Mouse (Mus musculus) embryonic facial prominence, embryonic 13.5 days (tissue): ENCODE measurements around the gene Atg101. TPM values are rescaled to one million over a fixed set of nuclear protein-coding genes. Genes with fewer than 3 reads are reported as not detected.

Experiments used
- ATAC-seq: fragments of 200-750 bp; cut with Nextera tagmentation; 2 replicates; pipeline ENCODE4 v1.8.0; 2017; ENCODE audit warnings: low read depth; ENCODE audit not compliant: insufficient number of reproducible peaks, insufficient read depth, low FRiP score, low TSS enrichment
- H3K27ac ChIP-seq: fragments of 300-500 bp; sonication (generic); 2 replicates; pipeline ENCODE4 v1.5.1; 2015; ENCODE audit warnings: moderate library complexity, mild to moderate bottlenecking, inconsistent platforms
- H3K27me3 ChIP-seq: fragments of 300-500 bp; sonication (generic); 2 replicates; pipeline ENCODE4 v1.6.1; 2015; ENCODE audit warnings: mild to moderate bottlenecking, inconsistent platforms
- H3K36me3 ChIP-seq: fragments of 300-500 bp; sonication (generic); 2 replicates; pipeline ENCODE4 v1.6.1; 2015; ENCODE audit warnings: mild to moderate bottlenecking, inconsistent platforms
- H3K4me1 ChIP-seq: fragments of 300-500 bp; sonication (generic); 2 replicates; pipeline ENCODE4 v1.6.1; 2015; ENCODE audit warnings: inconsistent platforms
- H3K4me2 ChIP-seq: fragments of 300-500 bp; sonication (generic); 2 replicates; pipeline ENCODE4 v1.6.1; 2015; ENCODE audit warnings: moderate library complexity, mild to moderate bottlenecking, inconsistent platforms
- H3K4me3 ChIP-seq: fragments of 300-500 bp; sonication (generic); 2 replicates; pipeline ENCODE4 v1.5.1; 2015; ENCODE audit warnings: mild to moderate bottlenecking, inconsistent platforms
- H3K9ac ChIP-seq: fragments of 300-500 bp; sonication (generic); 2 replicates; pipeline ENCODE4 v1.6.1; 2015; ENCODE audit warnings: mild to moderate bottlenecking, inconsistent platforms
- H3K9me3 ChIP-seq: fragments of 300-500 bp; sonication (generic); 2 replicates; pipeline ENCODE4 v1.6.1; 2016; ENCODE audit warnings: inconsistent platforms
- WGBS: fragments of 180-500 bp; shearing (Covaris S2); methylation state at CpG from one replicate; pipeline ENCODE4 v1.1.7; 2015; ENCODE audit warnings: mixed read lengths; 5-methylcytosine and 5-hydroxymethylcytosine counted together
- polyA plus RNA-seq: library from polyadenylated mRNA; unstranded; fragments of >200 nt; fragmentation: Nextera tagmentation; extraction: Ambion mirVana; gene quantifications from 2 replicates; pipeline ENCODE4 v1.2.1, GENCODE M21; 2015

Atg101 gene
- polyA plus RNA-seq, 1 experiment from 2014 or later = 65.9 TPM

DNA sequence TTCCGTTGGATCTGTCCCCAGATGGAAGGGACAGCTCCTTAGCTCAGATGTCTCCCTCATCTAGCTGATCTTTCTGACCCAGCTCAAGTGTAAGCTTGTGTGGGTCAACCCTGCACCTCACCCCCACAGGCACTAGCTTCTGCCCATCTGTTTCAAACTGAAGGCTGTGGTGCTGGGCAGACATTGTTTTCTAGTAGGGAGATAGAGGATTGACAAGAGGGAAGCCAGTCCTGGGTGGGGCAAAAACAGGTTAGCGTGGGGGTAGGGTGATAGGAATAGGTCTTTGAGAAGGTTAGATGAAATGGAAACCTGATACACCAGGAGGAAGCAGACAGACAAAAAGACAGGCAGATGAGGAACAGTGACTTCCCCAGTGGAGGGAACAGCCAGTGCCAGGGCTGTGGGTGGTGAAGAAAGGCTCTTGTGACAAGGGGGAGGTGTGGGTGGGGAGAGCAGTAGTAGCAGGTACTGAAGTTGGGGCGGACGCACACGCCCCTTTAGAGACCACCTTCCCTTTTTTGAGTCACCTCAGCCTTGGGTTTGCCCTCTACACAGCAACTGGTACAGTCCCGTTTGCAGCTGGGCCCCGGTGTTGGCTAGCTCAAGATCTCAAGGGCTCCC is 28.1 kb upstream of the Atg101 start:
- H3K27me3 ChIP-seq = no peaks in the 10 kb centered on the region
- H3K27ac ChIP-seq = no peak overlapping the region
- no peak overlapping the region for H3K4me3 ChIP-seq
- no peaks in the 10 kb centered on the region for H3K9me3 ChIP-seq
- no peak for ATAC-seq
- no peak overlapping the region for H3K9ac ChIP-seq
- 83% methylated on average over 7 of the region's 7 CpGs for WGBS
- H3K4me1 ChIP-seq = peaks cover 29% of the 10 kb centered on the region
- H3K36me3 ChIP-seq = no peaks in the 10 kb centered on the region
- H3K4me2 ChIP-seq = no peak overlapping the region

DNA sequence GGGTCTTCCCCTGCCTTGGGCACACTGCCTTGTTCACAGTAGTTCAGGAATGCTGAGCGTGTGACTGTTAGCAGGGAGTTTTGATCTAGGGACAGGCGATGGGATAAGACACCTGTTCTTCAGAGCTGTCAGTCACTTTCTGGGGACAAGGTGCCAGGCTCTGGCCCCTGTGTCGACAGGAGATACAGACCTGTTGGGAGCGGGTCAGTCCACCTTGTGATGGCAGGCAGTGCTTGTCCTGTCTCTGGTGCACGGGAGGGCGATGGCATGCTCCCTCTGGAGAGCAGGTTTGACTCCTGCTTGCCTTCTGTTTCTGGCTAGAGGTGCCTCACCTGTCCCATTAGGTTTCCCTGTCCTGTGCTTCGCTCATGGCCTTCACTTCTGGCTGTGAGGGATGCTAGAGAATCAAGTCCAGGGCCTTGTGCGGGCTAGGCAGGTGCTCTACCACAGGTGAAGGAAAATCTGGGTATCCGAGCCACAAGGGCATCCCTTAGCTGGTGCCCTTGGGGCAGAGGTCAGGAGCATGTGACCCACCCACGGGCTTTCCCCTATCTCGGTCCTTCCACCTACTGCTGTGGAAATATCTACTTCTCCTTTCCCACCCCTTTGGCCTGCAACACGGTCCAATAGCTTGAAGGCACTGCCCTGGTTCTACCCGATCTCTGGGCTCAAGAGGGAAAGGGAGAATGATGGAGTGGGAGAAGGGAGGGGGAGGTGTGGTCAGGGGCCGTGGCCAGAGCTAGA is 27.4 kb upstream of the Atg101 start:
- no peaks in the 10 kb centered on the region for H3K36me3 ChIP-seq
- WGBS = 73% methylated on average over 14 of the region's 14 CpGs
- H3K9ac ChIP-seq = no peak overlapping the region
- H3K4me1 ChIP-seq = peaks cover 35% of the 10 kb centered on the region
- no peak overlapping the region for H3K4me3 ChIP-seq
- H3K9me3 ChIP-seq = no peaks in the 10 kb centered on the region
- ATAC-seq = no peak
- no peaks in the 10 kb centered on the region for H3K27me3 ChIP-seq
- H3K4me2 ChIP-seq = no peak overlapping the region
- no peak overlapping the region for H3K27ac ChIP-seq

DNA sequence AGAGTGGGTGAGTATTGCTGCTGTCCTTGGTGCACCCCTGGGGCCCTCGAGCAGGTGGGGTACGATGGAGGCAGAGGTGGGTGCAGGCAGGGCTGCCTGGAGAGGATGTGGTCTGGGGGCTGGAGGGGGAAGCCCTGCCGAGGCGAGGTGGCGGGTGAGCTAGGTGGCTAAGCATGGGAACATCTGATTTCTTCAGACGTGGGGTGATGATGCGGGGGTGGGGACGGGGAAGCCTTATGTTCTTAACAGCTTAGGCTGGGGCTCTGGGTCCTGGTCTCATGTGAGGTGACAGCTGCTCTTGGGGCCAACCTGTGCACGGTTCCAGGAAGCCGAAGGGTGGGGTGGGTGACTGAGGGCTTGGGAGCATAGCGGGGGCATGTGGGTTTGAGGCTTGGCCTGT is 25.7 kb upstream of the Atg101 start:
- H3K4me3 ChIP-seq = no peak overlapping the region
- H3K27ac ChIP-seq = no peak overlapping the region
- H3K4me1 ChIP-seq = peaks cover 39% of the 10 kb centered on the region
- no peak overlapping the region for H3K4me2 ChIP-seq
- no peaks in the 10 kb centered on the region for H3K27me3 ChIP-seq
- no peak for ATAC-seq
- no peaks in the 10 kb centered on the region for H3K36me3 ChIP-seq
- WGBS = 82% methylated on average over 11 of the region's 11 CpGs
- no peak overlapping the region; the same call in 1 of the 2 replicates for H3K9ac ChIP-seq
- no peaks in the 10 kb centered on the region for H3K9me3 ChIP-seq

GRCm38 (mm10) chr15:101259922-101260321 is 24.1 kb upstream of the Atg101 start:
- peak overlapping the region; percentile 91 for H3K27ac ChIP-seq
- no peak overlapping the region for H3K4me2 ChIP-seq
- no peak for ATAC-seq
- H3K9me3 ChIP-seq = no peaks in the 10 kb centered on the region
- H3K9ac ChIP-seq = 0 out of 2 replicates have a peak overlapping the region, but pooled peaks have one; percentile 23
- peaks cover 31% of the 10 kb centered on the region for H3K4me1 ChIP-seq
- WGBS = 91% methylated on average over 3 of the region's 3 CpGs
- H3K4me3 ChIP-seq = no peak overlapping the region
- no peaks in the 10 kb centered on the region for H3K27me3 ChIP-seq
- no peaks in the 10 kb centered on the region for H3K36me3 ChIP-seq

DNA sequence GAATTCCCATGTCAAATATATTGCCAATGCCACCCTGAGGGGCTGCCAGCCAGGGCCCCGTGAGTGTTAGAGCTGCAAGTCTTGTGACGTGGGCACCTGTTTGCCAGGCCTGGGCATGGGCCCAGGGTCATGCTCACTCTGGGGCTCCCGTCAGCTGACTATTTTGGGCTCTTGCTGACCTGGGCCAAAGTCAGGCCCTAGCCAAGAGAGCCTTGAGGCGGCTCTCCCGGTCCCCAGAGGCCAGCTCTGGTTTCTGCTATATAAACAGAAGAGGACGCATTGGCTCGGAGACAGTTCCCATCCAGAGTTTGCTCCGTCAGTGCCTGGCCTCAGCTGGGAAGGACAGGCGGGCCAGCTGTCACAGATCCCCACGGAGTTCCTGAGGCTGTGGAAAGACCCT is 23.7 kb upstream of the Atg101 start:
- 44% methylated on average over 10 of the region's 10 CpGs for WGBS
- no peaks in the 10 kb centered on the region for H3K27me3 ChIP-seq
- H3K36me3 ChIP-seq = no peaks in the 10 kb centered on the region
- peaks cover 31% of the 10 kb centered on the region for H3K4me1 ChIP-seq
- ATAC-seq = no peak
- 0 out of 2 replicates have a peak overlapping the region, but pooled peaks have one; percentile 23 for H3K9ac ChIP-seq
- peak overlapping the region; percentile 91 for H3K27ac ChIP-seq
- 0 out of 2 replicates have a peak overlapping the region, but pooled peaks have one; percentile 31 for H3K4me2 ChIP-seq
- H3K4me3 ChIP-seq = no peak overlapping the region
- no peaks in the 10 kb centered on the region for H3K9me3 ChIP-seq

DNA sequence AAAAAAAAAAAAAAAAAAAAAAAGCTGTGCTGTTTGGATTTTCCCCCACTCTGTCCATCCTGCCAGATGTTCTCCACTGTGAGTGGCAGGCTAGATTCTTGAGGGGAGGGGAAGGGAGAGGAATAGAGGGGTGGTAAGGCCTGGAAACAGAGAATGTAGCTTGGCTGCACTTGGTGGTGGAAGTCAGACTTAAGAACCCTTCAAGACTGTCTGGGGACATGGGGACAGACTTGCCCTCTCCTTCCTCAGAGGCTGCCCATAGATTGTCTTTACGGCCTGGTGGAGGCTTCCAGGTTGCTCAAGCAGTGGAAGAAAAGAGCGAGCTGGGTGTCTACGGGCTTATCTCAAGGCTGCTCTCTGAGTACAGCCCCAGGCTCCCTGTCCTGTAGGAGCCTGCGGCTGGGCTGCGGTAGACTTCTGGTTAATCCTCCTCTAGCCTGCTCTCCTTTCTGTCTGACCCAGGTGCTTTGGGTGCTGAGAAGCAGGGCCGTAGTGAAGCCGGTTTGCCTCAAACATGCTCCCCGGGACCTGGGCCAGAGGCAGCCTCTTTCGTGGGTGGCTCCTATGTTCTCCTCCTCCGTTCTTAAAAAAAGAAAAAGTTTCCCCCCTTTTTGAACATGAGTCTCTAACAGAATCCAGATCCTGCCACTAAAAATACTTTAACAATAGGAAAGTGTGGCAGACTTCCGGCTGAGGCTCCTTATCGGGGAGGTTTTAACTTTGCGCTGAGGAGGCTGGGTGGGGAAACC is 23.0 kb upstream of the Atg101 start:
- Histone ChIP-seq H3K4me3 (no peak overlapping the region), H3K27me3 (no peaks in the 10 kb centered on the region), H3K4me2 (peak overlapping the region; percentile 31), H3K9ac (peak overlapping the region; percentile 52; the same call in 1 of the 2 replicates), H3K27ac (peak overlapping the region; percentile 91), H3K9me3 (no peaks in the 10 kb centered on the region), H3K4me1 (peaks cover 36% of the 10 kb centered on the region), H3K36me3 (no peaks in the 10 kb centered on the region)
- no peak for ATAC-seq
- WGBS = 31% methylated on average over 13 of the region's 13 CpGs

- 55% methylated on average over 5 of the region's 5 CpGs for WGBS
- H3K27me3 ChIP-seq = 0 out of 2 replicates have a peak, but pooled peaks cover under 1% of the 10 kb centered on the region
- H3K9me3 ChIP-seq = no peaks in the 10 kb centered on the region
- no peak overlapping the region for H3K4me3 ChIP-seq
- no peak overlapping the region for H3K4me2 ChIP-seq
- no peaks in the 10 kb centered on the region for H3K36me3 ChIP-seq
- peaks cover 44% of the 10 kb centered on the region for H3K4me1 ChIP-seq
- H3K27ac ChIP-seq = peak overlapping the region; percentile 53; the same call in 1 of the 2 replicates
- H3K9ac ChIP-seq = no peak overlapping the region
- ATAC-seq = no peak
Measured at GRCm38 (mm10) chr15:101262502-101262901, 21.6 kb upstream of the Atg101 start.

DNA sequence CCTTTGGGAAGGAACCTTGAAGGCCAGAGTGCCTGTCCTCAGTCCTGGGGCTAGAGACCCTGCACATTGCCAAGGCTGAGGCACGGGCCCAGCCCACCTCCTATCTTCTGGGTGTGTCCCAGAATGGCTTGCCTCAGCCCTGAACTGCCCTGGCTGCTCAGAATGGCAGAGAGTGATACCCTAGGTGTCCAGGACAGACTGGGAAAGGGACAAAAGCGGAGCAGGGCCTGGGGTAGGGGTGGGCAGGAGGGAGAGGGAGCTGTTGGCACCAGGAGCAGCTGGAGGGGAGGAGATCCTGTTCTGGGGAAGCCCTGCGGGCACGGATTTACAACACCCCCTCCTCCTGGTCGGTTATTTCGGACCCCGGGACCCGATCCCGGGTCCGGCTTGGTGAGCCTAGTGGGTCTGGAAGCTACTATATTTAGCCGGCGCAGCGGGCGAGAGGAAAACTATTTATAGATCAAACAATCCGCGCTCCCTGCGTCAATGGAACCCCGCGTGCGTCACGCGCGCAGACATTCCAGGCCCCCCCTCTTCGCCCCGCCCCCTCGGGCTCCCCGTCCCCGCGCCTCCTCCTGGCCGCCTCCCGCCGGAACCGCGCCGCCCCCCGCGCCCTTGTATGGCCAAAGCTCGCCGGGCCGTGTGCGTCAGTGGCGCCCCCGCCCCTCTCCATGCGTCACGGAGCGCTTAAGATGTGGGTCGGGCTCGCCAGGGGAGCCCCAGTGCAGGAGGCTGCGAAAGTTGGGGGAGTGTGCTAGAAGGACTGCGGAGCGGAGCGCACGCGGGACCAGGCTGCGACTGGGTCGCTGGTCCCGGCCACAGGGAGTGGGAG is 17.7 kb upstream of the Atg101 start:
- H3K9ac ChIP-seq = peak overlapping the region; percentile 68
- H3K4me1 ChIP-seq = peaks cover 38% of the 10 kb centered on the region
- H3K4me2 ChIP-seq = peak overlapping the region; percentile 90
- 1% methylated on average over 57 of the region's 57 CpGs for WGBS
- no peaks in the 10 kb centered on the region for H3K9me3 ChIP-seq
- H3K27me3 ChIP-seq = peaks cover 14% of the 10 kb centered on the region
- peak overlapping the region; percentile 54 for H3K4me3 ChIP-seq
- peak overlapping the region; percentile 80 for H3K27ac ChIP-seq
- H3K36me3 ChIP-seq = peaks cover 15% of the 10 kb centered on the region
- ATAC-seq = peak; percentile 89

DNA sequence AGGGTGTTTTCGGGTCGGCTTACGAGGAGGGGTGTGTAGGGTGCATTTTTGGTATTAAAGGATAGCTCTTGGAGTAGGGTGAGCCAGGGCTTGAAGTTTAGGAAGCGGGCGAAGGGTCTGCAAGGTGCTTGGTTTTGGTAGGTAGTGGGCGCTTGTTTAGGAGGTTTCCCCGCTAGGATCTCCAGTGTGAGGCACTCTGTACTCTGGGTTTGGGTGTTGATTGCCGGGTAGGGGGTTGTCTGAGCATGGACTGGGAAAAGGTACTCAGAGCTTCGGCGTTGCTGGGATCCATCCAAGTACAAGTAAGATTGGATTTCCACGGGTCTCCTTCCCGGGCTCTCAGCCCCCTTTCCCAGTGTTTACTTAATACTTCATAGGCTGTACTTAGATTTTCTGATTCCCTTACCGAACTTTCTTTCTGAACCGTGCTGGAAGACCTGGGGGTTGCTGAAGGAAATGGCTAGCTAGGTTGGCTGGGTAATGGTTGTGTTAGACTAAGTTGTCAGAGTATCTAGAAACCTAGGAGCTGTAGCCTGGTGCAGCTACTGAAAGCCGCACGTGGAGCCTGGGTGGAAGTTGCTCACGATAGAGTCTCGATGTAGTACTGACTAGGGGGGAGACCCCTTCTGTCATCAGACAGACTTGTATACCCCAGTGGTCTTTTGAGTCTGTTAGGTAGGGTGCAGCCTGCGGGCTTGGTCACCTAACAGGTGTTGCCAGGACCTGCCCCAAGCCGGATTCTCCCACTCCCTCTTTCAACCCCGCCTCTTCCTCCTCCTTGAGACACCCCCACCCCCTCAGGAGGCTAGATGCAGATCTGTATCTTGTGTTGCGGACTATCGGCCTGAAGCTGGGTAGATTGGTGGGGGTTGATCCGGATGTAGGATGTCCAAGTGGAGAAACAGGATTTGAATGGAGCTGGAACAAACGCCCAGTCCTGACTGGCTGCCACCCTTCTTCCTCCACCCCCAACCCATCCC is 16.7 kb upstream of the Atg101 start:
- Histone ChIP-seq H3K4me2 (peak overlapping the region; percentile 90), H3K4me1 (peaks cover 29% of the 10 kb centered on the region), H3K9me3 (no peaks in the 10 kb centered on the region), H3K36me3 (peaks cover 25% of the 10 kb centered on the region), H3K27me3 (peaks cover 14% of the 10 kb centered on the region), H3K4me3 (peak overlapping the region; percentile 54), H3K9ac (peak overlapping the region; percentile 68), H3K27ac (peak overlapping the region; percentile 80)
- 3% methylated on average over 25 of the region's 25 CpGs for WGBS
- ATAC-seq = no peak

GRCm38 (mm10) chr15:101270101-101270820 is 13.8 kb upstream of the Atg101 start:
- no peak overlapping the region for H3K27ac ChIP-seq
- peaks cover 46% of the 10 kb centered on the region for H3K36me3 ChIP-seq
- H3K4me3 ChIP-seq = no peak overlapping the region
- H3K4me1 ChIP-seq = peaks cover 29% of the 10 kb centered on the region
- ATAC-seq = no peak
- no peaks in the 10 kb centered on the region for H3K9me3 ChIP-seq
- WGBS = 89% methylated on average over 29 of the region's 29 CpGs
- no peak overlapping the region for H3K9ac ChIP-seq
- peaks cover 14% of the 10 kb centered on the region for H3K27me3 ChIP-seq
- no peak overlapping the region for H3K4me2 ChIP-seq
